Mouse (Mus musculus) cerebellum, adult 2 months (tissue): Measurements from ENCODE around the gene Zfp692. TPM values are rescaled to one million over a fixed set of nuclear protein-coding genes. Genes with fewer than 3 reads are reported as not detected.

Source experiments
- DNase-seq, 2 experiments: peaks; one replicate each; pipeline ENCODE4 v3.0.0; 2021
- H3K27ac ChIP-seq: fragments of 200-500 bp; 2 replicates; pipeline ENCODE4 v1.5.1; 2012; ENCODE audit warnings: low read length, control low read depth, inconsistent platforms; ENCODE audit not compliant: insufficient read depth
- H3K27me3 ChIP-seq: fragments of 200-500 bp; 2 replicates; pipeline ENCODE4 v1.6.1; 2012; ENCODE audit warnings: inconsistent platforms, mild to moderate bottlenecking, low read length, moderate library complexity; ENCODE audit not compliant: control insufficient read depth, insufficient read depth
- H3K4me1 ChIP-seq: fragments of 200-500 bp; 2 replicates; pipeline ENCODE4 v1.6.1; 2011; ENCODE audit warnings: low read length; ENCODE audit not compliant: control insufficient read depth, insufficient read depth
- H3K4me3 ChIP-seq: fragments of 200-500 bp; replicated peaks from 2 replicates; pipeline ENCODE3; 2011; ENCODE audit warnings: mild to moderate bottlenecking, low read depth, low read length, control low read depth; ENCODE audit not compliant: insufficient read depth
- CTCF ChIP-seq: fragments of 200-500 bp; IDR thresholded peaks from 2 replicates; pipeline ENCODE4 v1.5.1; 2011; ENCODE audit warnings: low read depth, mild to moderate bottlenecking, control low read depth, low read length, moderate library complexity, borderline replicate concordance; ENCODE audit not compliant: insufficient read depth
- POLR2A ChIP-seq: fragments of 200-500 bp; IDR thresholded peaks from 2 replicates; pipeline ENCODE4 v1.6.1; 2011; ENCODE audit warnings: low read length, control low read depth, borderline replicate concordance; ENCODE audit not compliant: insufficient read depth
- WGBS: fragments of 180-500 bp; shearing (Covaris S2); methylation state at CpG from one replicate; pipeline ENCODE4 v1.1.7; 2018; 5-methylcytosine and 5-hydroxymethylcytosine counted together
- polyA plus RNA-seq: library from polyadenylated mRNA; depleted of rRNA; stranded (reverse); fragments of >200 nt; gene quantifications from 2 replicates; pipeline ENCODE4 v1.2.3, GENCODE M21; 2012

The Zfp692 gene
- polyA plus RNA-seq, 1 experiment, result 74.5 TPM

DNA sequence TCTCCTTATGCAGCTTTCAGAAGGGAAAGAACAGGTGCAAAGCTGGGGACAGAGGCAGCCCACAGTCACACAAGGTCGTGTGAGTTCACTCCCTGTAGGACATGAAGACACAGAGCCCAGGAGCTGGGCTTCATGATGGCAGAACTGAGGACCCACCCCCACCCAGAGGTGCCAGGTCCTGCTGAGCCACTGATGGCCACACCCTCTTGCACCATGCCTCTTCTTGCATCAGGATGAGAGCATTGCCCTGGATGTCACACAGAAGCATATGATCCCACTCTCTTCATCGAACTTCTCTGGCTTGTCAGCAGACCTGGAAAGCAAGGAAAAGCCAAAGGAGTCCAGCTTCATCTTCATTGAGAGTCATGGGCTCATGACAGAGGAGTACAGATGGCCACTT lies 32.3 kb upstream of the Zfp692 start, which contains the start of gene 4930438A08Rik:
4930438A08Rik (plus strand) TSS at position 228 of the 400 bp plus-strand sequence.
- TF ChIP-seq CTCF (no peak), POLR2A (no peak)
- Histone ChIP-seq H3K27me3 (no peaks in the 10 kb centered on the region), H3K27ac (no peak within 1 kb of the TSS), H3K4me3 (no peak within 1 kb of the TSS), H3K4me1 (no peaks in the 10 kb centered on the region)
- 50% methylated on average over 2 of the region's 2 CpGs for WGBS
- DNase-seq, result no peak

DNA sequence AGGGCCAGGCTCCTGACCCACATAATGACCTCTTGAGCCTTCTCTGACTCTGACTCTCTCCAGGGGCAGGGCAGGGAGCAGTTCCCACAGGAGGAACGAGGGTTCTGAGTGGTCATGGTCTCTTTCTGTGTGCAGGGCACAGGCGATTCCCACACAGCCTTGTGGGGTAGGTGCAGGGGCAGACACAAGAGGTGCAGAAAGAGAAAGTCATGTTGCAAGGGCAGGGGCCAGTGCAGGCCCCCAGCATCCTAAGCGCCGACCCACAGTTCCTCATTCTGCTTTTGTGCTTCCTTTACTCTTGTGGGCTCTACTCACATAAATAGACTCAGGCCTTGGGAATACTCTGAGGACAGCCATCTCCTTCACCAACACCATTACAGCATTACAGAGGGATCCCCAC lies 31.1 kb upstream of the Zfp692 start:
- no peak for TF ChIP-seq POLR2A
- TF ChIP-seq CTCF, result no peak
- DNase-seq, result no peak
- H3K27ac ChIP-seq, result no peak overlapping the region
- WGBS, result 82% methylated on average over 4 of the region's 4 CpGs
- no peaks in the 10 kb centered on the region for H3K4me1 ChIP-seq
- no peaks in the 10 kb centered on the region for H3K27me3 ChIP-seq
- H3K4me3 ChIP-seq, result no peak overlapping the region

DNA sequence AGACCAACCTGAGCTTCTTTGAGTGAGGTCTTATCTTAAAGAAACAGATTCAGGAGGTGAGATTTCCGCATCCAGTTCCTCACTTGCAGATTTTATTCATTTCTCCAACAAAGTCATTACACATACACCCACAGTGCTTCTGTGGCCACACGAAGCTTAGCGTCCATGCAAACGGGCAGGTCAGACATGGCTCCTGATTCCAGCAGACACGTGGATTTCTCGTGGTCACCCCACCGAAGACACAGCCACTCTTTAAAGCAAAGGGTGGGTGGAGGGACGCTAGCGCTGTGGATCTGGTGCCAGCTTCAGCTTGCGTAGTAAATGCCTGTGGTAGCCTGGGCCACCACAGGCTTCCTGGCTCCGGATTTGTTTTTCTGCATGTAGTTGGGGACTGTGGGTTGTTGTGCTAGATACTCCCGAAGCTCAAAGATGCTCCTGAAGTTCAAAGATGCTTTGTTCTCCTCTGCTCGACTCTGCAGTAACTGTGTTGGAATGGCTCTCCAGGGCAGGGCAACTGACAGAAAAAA lies 24.8 kb upstream of the Zfp692 start:
- H3K27me3 ChIP-seq, result no peaks in the 10 kb centered on the region
- H3K4me1 ChIP-seq, result no peaks in the 10 kb centered on the region
- no peak for DNase-seq
- H3K27ac ChIP-seq, result no peak overlapping the region
- H3K4me3 ChIP-seq, result no peak overlapping the region
- no peak for TF ChIP-seq POLR2A
- TF ChIP-seq CTCF, result no peak
- WGBS, result 73% methylated on average over 13 of the region's 13 CpGs

DNA sequence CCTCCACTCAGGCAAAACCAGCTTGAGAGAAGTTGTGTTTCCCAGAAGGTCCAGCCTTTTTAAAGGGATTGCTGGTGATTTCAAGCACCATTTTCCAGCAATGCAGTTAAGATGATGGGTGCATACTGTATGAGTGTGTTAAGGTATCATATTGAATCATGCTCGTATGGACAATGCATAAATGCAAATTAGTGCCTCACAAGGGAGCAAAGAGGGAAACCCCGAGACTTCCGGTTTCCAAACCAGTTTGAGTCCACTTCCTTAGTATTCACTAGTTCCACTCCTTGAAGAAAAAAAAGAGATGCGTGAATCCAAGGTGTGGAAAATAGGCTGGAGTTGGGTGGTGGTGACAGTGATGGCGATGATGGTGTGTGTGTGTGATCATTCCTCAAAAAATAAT lies 24.4 kb upstream of the Zfp692 start:
- Histone ChIP-seq H3K27me3 (no peaks in the 10 kb centered on the region), H3K4me1 (no peaks in the 10 kb centered on the region), H3K4me3 (no peak overlapping the region), H3K27ac (no peak overlapping the region)
- TF ChIP-seq POLR2A (no peak), CTCF (no peak)
- WGBS, result 76% methylated on average over 5 of the region's 5 CpGs
- DNase-seq, result no peak

DNA sequence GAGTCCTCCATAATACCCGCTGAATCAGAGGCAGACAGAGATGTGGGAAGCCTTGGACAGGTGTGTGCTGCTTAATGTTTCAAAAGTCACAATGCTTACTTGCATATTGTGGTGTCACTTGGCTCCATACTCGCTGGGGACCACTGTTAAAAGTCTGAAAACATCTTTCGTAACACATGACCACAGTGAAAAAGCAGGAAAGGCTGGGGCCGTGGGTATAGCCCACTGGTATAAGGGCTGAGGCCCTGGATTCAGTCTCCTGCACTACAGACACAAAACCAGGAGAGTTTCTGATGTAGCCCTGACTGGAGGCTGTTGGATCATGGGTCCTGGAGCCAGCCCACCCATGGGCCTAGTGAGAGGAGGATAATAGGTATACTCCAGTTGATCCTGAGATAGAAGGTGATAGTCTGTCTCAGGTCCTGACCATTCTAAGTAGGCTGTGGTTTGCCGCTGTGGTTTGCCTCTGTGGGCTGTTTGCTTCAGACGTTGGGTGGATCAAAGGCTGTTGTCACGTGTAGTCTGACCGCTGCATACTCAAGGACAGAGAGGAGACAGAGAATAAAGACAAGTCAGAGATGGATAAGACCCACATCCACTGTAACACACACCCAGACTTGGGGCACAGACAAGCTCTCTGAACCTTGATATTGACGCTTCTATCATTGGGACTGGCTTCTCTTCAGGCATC lies 16.7 kb upstream of the Zfp692 start:
- H3K4me1 ChIP-seq, result no peaks in the 10 kb centered on the region
- no peak for DNase-seq
- 79% methylated on average over 9 of the region's 9 CpGs for WGBS
- H3K27ac ChIP-seq, result no peak overlapping the region
- H3K27me3 ChIP-seq, result no peaks in the 10 kb centered on the region
- no peak overlapping the region for H3K4me3 ChIP-seq
- TF ChIP-seq POLR2A, result no peak
- no peak for TF ChIP-seq CTCF

DNA sequence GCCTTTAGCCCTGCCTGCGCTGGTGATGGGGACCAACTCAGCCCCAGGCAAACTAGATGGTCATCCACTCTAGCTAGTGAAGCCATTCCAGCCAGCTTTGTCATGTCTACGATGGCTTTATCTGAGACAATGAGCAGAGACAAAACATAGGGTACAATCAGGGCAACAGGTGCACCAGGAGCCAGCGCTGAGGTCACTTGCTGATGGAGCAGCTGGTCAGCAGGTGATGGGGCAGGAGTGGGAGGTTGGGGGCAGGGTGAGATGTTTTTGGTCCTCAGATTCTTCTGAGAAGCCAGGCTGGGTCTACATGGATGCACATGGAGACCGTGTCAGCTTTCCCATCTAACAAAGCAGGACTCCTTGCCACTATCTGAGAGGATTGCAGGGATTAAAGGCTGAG lies 16.1 kb upstream of the Zfp692 start:
- Histone ChIP-seq H3K27me3 (no peaks in the 10 kb centered on the region), H3K4me3 (no peak overlapping the region), H3K27ac (no peak overlapping the region), H3K4me1 (no peaks in the 10 kb centered on the region)
- TF ChIP-seq CTCF (no peak), POLR2A (no peak)
- 84% methylated on average over 4 of the region's 4 CpGs for WGBS
- DNase-seq, result no peak

DNA sequence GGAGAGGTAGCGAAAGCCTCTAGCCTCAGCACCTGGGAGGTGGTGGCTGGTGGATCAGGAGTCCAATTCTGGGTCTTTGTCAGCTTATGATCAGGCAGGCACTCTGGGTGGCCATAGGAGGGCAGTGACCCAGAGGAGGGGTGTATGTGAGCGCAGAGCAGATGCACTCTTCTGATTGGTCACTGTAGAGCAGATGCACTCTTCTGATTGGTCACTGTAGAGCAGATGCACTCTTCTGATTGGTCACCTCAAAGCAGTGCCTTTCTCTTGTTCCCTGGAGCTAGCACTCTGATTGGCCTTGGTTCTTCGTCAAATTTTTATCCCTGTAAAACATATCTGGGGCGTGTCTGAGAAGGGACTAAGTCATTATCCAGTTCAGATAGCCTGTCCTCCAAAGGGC lies 14.1 kb upstream of the Zfp692 start:
- Histone ChIP-seq H3K4me1 (no peaks in the 10 kb centered on the region), H3K27me3 (no peaks in the 10 kb centered on the region), H3K4me3 (no peak overlapping the region), H3K27ac (no peak overlapping the region)
- DNase-seq, result no peak
- 54% methylated on average over 4 of the region's 4 CpGs for WGBS
- TF ChIP-seq CTCF (no peak), POLR2A (no peak)

GRCm38 (mm10) chr11:58297396-58297795 lies 9.5 kb upstream of the Zfp692 start:
- H3K27me3 ChIP-seq, result no peaks in the 10 kb centered on the region
- DNase-seq, result no peak
- 13% methylated on average over 6 of the region's 6 CpGs for WGBS

More at GRCm38 (mm10) chr11:58297396-58297795, 9.5 kb upstream of the Zfp692 start:
- TF ChIP-seq CTCF, result no peak
- no peak for TF ChIP-seq POLR2A
- Histone ChIP-seq H3K4me3 (no peak overlapping the region), H3K27ac (no peak overlapping the region), H3K4me1 (no peaks in the 10 kb centered on the region)
